ENCODE assay signal across 10 mouse cellular contexts in the genomic region with DNA sequence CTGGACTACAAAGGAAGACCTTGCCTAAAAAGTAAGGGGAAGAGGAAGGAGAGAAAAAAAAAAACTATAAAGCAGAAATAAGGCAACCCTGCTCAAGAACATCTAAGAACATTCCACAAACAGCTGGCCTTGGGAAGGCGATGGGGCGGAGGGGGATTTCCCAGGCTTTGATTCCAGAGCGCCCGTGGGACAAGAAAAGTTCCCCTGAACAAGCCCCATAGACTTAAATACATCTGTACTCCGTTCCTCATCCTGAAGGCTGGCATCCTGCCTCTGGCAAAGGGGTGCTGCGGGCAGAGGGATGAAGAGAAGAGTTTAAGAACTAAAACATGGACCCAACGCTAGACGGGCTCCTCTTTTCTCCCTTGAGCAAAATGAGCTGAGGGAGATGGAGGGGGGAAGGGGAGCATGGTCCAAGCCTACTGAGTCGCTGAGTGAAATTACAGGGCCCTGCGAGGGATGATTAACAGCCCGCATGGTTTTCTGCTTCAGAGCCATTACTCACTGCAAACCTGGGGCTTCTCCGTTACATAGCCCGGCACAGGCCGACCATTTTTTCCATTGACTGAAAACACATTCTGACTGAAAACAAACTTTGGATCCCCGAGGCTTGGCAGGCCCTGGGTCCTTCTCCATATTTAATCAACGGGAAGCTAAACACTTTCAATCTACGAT.
A peak's percentile ranks its signal among the peaks of the same experiment; 100 is the strongest.
DNase-seq lines count a peak whose midpoint lies in the region; ATAC-seq and TF ChIP-seq lines count a peak whose summit lies in the region.
"Had no signal": no experiment of that assay in that cellular context is flagged by ENCODE, and none has a peak within 500 bp of the region (broad histone marks: within the 10 kb centered on the region; RNA-seq: fewer than 3 reads in every experiment).

No protein-coding gene starts in this region.

- no peak overlapping the region for H3K4me3 ChIP-seq in hindbrain, embryonic 10.5 days
- no peak overlapping the region for H3K4me3 ChIP-seq in hindbrain, postnatal 0 days (ENCODE audit: low read length)
- H3K4me3 ChIP-seq in embryonic fibroblast, embryonic 13.5 days (ENCODE audit: insufficient read depth, low read length) = no peak overlapping the region
- H3K4me3 ChIP-seq in neural tube, embryonic 11.5 days (ENCODE audit: low read depth, low read length) = no peak overlapping the region
- H3K4me3 ChIP-seq: left cerebral cortex, adult 2 months; megakaryocyte, embryonic 14.5 days had no signal

- H3K27ac ChIP-seq in hindbrain, embryonic 10.5 days = peak overlapping the region; percentile 35; the same call in 1 of the 2 replicates
- H3K27ac ChIP-seq in hindbrain, postnatal 0 days = no peak overlapping the region
- H3K27ac ChIP-seq in embryonic fibroblast, embryonic 13.5 days (ENCODE audit: insufficient read depth, low read length) = peak overlapping the region; percentile 2; the same call in 1 of the 2 replicates
- H3K27ac ChIP-seq in neural tube, embryonic 11.5 days (ENCODE audit: low read depth, low read length) = no peak overlapping the region
- H3K27ac ChIP-seq: left cerebral cortex, adult 2 months had no signal

- H3K9me3 ChIP-seq in hindbrain, embryonic 10.5 days = no peaks in the 10 kb centered on the region
- no peaks in the 10 kb centered on the region for H3K9me3 ChIP-seq in hindbrain, postnatal 0 days (ENCODE audit: low read length)
- no peaks in the 10 kb centered on the region for H3K9me3 ChIP-seq in neural tube, embryonic 11.5 days (ENCODE audit: control insufficient read depth, low read length)
- H3K9me3 ChIP-seq: megakaryocyte, embryonic 14.5 days had no signal

- peaks cover 63% of the 10 kb centered on the region for H3K4me1 ChIP-seq in hindbrain, embryonic 10.5 days (replicated peaks)
- no peaks in the 10 kb centered on the region for H3K4me1 ChIP-seq in hindbrain, postnatal 0 days (ENCODE audit: insufficient read depth, low read length)
- 0 out of 2 replicates have a peak, but pooled peaks cover 2% of the 10 kb centered on the region for H3K4me1 ChIP-seq in embryonic fibroblast, embryonic 13.5 days (ENCODE audit: control insufficient read depth, insufficient read depth, low read length)
- peaks cover 21% of the 10 kb centered on the region for H3K4me1 ChIP-seq in neural tube, embryonic 11.5 days (ENCODE audit: control insufficient read depth, insufficient read depth, low read length)
- H3K4me1 ChIP-seq: megakaryocyte, embryonic 14.5 days had no signal

- WGBS in hindbrain, embryonic 10.5 days = 77% methylated on average over 17 of the region's 17 CpGs
- 71% methylated on average over 17 of the region's 17 CpGs for WGBS in hindbrain, postnatal 0 days
- WGBS in neural tube, embryonic 11.5 days = 48% methylated on average over 17 of the region's 17 CpGs

- H3K27me3 ChIP-seq in hindbrain, embryonic 10.5 days (ENCODE audit: insufficient read depth, poor library complexity, severe bottlenecking) = no peaks in the 10 kb centered on the region
- no peaks in the 10 kb centered on the region; the same call in 1 of the 2 replicates for H3K27me3 ChIP-seq in hindbrain, postnatal 0 days (ENCODE audit: insufficient read depth, low read length)
- H3K27me3 ChIP-seq in neural tube, embryonic 11.5 days (ENCODE audit: control insufficient read depth, insufficient read depth, low read length) = no peaks in the 10 kb centered on the region
- H3K27me3 ChIP-seq: megakaryocyte, embryonic 14.5 days had no signal

- no peaks in the 10 kb centered on the region for H3K36me3 ChIP-seq in hindbrain, embryonic 10.5 days
- no peaks in the 10 kb centered on the region for H3K36me3 ChIP-seq in hindbrain, postnatal 0 days (ENCODE audit: insufficient read depth, low read length)
- H3K36me3 ChIP-seq in neural tube, embryonic 11.5 days (ENCODE audit: control insufficient read depth, insufficient read depth, low read length) = no peaks in the 10 kb centered on the region

- TF ChIP-seq CTCF in hindbrain, postnatal 0 days (IDR thresholded peaks at IDR 0.05; ENCODE audit: low read depth) = no peak
- no peak for TF ChIP-seq CTCF in embryonic fibroblast, embryonic 13.5 days (IDR thresholded peaks at IDR 0.05; ENCODE audit: borderline replicate concordance, insufficient read depth, low read length)

- DNase-seq in hindbrain, embryonic 10.5 days (ENCODE audit: low spot score) = no peak
- DNase-seq in hindbrain, postnatal 0 days (ENCODE audit: low spot score) = no peak
- peak; percentile 18 for DNase-seq in kidney, adult 9 months
- peak; percentile 57 for DNase-seq in neural tube, embryonic 11.5 days (ENCODE audit: low spot score)
- DNase-seq in cerebellum, postnatal 14 days = no peak
- no peak for DNase-seq in left cerebral cortex, postnatal 14 days (ENCODE audit: low spot score in 2 of 2)
- DNase-seq in urinary bladder, postnatal 36 days (ENCODE audit: low spot score in 2 of 2) = no peak

- no peak overlapping the region for H3K9ac ChIP-seq in hindbrain, postnatal 0 days (replicated peaks; ENCODE audit: low read length)
- H3K9ac ChIP-seq in neural tube, embryonic 11.5 days (ENCODE audit: low read length) = no peak overlapping the region

- no peak for TF ChIP-seq POLR2A in embryonic fibroblast, embryonic 13.5 days (IDR thresholded peaks at IDR 0.05; ENCODE audit: low read depth, low read length)

- intact Hi-C loops in left cerebral cortex, postnatal 14 days (cut with DNase I) = no loop called here

- ATAC-seq in hindbrain, postnatal 0 days = no peak
- no peak for ATAC-seq in neural tube, embryonic 11.5 days (ENCODE audit: insufficient read depth, low FRiP score, low TSS enrichment)

- H3K4me2 ChIP-seq in hindbrain, postnatal 0 days (ENCODE audit: low read depth, low read length) = no peak overlapping the region
- no peak overlapping the region for H3K4me2 ChIP-seq in neural tube, embryonic 11.5 days (ENCODE audit: low read depth)

Comparison
In these comparisons a context has a peak if more than half of its experiments do, and no peak if none do; other contexts are left out.
1. H3K27ac ChIP-seq: peak in hindbrain, embryonic 10.5 days (single experiment) and embryonic fibroblast, embryonic 13.5 days (single experiment); none in hindbrain, postnatal 0 days (single experiment) and neural tube, embryonic 11.5 days (single experiment).
2. DNase-seq: peak in kidney, adult 9 months (single experiment) and neural tube, embryonic 11.5 days (single experiment); none in hindbrain, embryonic 10.5 days (single experiment), hindbrain, postnatal 0 days (single experiment), cerebellum, postnatal 14 days (0 of 2), left cerebral cortex, postnatal 14 days (0 of 2) and urinary bladder, postnatal 36 days (0 of 2).